Mouse (Mus musculus) c-Kit-positive CD71-positive TER-119-negative erythroid progenitor cells, embryonic 14.5 days (primary cell): ENCODE measurements at regions not wholly inside any gene's neighbourhood (a gene's known extent, or its start where the extent isn't known, plus 50 kb on each side); places are given as distances from the start of the nearest gene placed in this dataset.
"Not testable (repeated sequence)": the region's sequence is repeated elsewhere in the genome, so short reads cannot be mapped to it uniquely, and the experiment has no call there.

Experiments used
- DNase-seq: peaks from one replicate; pipeline ENCODE4 v3.0.0-alpha.2; 2013; ENCODE audit warnings: low read depth

- DNase-seq: no peak
These were observed 114.9 kb upstream of the Lemd2 start for GRCm38 (mm10) chr17:27318969-27319695.

DNA sequence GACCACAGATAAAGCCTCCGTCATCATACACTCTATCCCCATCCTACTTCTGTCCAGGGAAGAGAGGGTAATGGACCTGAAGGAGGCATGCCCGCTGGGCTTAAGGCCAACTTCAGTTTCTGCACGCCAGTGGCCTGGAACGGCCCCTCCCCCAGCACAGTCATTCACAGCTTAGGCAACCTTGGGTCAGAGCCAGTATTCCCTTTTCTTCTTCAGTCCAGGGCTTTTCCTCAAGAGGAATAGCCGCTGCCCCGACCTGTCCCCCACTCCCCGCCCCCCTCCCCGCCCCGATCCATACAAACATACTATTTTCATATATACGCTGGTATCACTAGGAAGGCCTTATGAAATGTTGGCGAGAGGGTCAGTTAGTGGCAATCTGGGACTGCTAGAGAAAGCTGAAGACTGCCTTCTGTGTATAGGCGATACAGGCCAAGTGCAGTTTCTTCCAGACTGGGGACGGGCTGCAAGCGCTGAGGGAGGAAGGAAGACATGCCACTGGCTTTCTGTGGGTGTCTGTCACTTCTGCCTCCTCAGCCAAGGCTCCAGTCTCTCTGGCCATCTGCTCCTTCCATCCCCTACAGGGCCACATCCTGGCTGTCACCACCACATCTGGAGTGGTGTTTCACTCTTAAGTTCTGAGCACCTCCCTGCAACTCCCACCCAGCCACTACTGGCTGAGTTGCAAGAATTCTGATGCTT, 113.5 kb upstream of the Lemd2 start:
- DNase-seq: no peak

GRCm38 (mm10) chr17:27316711-27317575, 112.7 kb upstream of the Lemd2 start:
- DNase-seq: no peak

GRCm38 (mm10) chr17:27315947-27316628, 111.8 kb upstream of the Lemd2 start:
- DNase-seq: no peak

GRCm38 (mm10) chr17:27315428-27315827, 111.2 kb upstream of the Lemd2 start:
- no peak for DNase-seq

- DNase-seq: no peak
These were observed 110.6 kb upstream of the Lemd2 start for GRCm38 (mm10) chr17:27314821-27315392.

DNA sequence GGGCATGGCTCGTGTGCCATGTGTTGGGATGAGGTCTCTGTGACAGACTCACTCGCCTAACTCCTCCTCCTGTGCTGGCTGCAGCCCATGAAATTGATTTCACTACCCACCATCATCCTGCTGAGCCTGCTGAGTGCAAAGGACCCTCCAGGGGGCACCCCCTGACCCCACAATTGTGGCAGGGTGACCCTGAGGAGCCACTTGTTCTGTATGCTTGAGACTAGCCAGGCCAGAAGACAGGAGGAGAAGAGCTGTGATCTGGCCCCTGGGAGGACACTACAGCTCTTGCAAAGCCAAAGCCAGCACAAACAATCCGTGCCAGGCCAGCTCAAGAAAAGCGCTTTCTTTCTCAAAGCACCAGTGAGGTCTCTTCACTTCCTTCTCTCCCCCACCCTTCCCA, 104.7 kb upstream of the Lemd2 start:
- no peak for DNase-seq

DNA sequence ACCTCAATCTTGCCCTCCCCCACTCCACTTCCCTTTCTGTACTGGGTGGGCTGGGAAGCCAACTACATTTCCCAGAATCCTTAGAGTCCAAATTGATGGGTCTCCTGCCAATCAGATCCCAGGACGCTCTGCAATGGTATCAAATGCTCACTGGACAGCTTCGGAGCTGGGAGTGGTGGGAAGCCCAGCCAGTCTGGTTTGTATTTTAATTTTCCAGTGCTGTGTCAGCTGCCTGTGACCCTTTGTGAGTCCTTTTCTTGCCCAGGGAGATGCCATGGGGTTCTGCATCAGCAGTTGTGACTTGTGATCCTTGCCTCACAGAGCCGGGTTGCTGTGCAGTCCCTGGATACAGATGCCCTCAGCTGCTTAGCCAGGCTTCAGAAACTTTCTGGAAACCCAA, 100.6 kb upstream of the Lemd2 start:
- no peak for DNase-seq

DNA sequence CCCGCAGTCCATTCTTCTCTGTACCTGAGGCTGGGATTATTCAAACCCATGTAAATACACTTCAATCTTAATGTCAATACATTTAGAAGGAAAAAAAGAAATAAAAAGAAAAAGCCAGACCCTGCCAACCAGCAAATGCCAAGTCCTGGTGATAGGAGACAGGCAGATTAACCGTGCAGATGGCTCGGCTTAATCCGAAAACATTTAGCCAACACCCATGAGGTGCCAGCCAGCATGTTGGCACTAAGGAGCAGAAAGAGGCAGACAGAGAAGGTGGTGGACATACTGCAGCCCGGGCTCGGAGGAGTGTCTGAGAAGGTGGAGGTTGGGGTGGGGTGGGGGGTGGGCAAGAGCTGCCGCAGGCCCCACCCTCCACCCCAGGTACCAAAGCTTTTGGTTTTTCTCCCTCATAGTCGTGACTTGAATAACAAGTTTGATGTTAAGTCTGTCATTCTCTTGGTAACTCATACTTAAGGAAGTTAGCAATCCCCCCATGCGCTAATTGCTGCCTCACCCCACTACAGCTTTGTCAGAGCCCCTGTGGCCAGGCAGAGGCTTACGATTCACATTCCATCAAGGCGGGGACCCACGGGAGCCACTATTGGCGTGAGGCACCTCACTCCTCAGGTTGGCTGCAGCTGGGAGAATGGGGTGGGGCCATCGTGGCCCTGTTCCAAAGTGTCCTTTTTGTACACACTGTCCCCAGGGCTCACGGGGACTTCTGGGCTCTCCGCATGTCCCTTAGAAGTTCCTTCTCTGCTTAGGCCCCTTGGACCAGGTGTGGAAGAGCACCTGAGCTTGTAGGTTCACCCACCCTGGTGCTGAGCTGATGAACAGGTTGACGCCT, 99.6 kb upstream of the Lemd2 start:
- DNase-seq: no peak

- DNase-seq: no peak
These were observed 98.8 kb upstream of the Lemd2 start for GRCm38 (mm10) chr17:27303061-27303460.

DNA sequence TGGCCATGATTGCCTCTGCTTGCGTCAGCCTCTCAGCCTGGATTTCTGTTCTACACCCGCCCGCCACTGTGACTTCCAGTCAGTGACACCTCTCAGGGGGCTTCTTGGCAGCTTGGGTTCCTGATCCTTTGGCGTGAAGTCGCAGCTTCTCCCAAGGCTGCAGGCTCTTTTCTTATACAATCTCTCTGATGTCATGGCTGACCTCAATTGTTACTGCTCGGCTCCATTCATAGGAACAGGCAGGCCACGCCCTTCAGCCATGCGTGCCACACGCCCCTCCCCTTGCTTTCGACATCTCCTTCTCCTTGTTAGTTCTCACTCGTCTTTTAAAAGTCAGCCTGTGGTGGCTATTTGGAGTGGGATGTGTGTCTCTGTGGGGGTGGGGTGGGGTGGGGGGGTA, 97.1 kb upstream of the Lemd2 start:
- DNase-seq: no peak

GRCm38 (mm10) chr17:27299297-27299696, 95.0 kb upstream of the Lemd2 start:
- DNase-seq: no peak

DNA sequence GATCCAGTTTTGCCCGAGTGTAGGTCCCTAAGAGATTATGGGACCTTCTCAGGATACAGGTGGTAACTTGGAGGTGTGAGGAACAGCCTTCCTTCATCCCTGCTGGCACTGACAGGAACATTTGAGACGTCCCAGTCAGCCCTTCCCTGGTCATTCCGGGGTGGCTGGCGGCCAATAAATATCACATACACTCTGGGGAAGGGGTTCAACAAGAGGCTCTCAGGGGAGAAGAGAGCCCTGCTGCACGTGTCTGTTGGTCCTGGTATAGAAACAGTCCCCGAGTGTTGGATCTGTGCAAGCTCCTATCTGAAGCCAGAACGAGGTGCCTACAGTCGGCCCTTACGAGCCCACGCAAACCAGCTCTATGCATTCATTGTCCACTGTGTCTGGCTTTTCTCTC, 94.1 kb upstream of the Lemd2 start:
- DNase-seq: no peak

DNA sequence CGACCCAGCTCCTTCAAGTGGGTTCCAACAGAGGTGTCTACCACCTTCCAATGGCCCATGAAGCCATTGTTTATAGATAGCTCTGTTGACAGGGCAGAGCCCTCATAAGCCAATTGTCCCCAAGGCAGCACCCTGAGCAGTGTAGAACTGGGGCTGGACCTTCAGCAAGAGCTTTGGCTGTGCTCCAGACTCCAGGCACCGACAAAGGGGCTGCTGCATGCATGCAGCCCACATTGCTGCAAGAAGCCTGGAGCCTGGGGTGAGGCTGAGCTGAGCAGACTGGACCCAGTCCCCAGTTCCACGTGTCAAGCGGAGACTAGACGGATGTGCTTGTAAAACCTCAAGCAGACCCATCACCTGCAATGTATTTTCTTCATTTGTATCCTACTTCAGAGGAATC, 91.9 kb upstream of the Lemd2 start:
- DNase-seq: no peak

- DNase-seq: no peak
These were observed 89.9 kb upstream of the Lemd2 start for GRCm38 (mm10) chr17:27294208-27294604.

- no peak for DNase-seq
These were observed 89.4 kb upstream of the Lemd2 start for GRCm38 (mm10) chr17:27293586-27294207.

GRCm38 (mm10) chr17:27291673-27292072, 87.4 kb upstream of the Lemd2 start:
- no peak for DNase-seq

GRCm38 (mm10) chr17:27291176-27291575, 86.9 kb upstream of the Lemd2 start:
- DNase-seq: no peak

DNA sequence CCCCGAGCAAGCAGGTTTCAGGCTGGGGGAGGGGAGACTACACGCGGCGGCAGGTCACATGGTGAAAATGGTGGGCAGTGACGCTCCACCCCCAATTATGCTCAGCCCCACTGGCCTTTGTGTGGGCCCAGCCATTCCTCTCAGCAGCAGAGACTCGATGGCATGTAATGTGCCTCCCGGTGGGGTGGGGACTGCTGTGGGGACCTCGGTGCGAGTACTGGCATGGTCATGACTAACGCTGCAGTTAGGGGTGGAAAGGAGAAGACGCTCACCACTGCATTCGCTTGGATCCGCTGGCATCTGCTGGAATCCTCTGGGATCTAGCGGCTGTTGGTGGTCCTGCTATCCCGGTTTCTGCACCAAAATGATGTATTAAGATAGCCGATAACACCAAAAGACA, 86.0 kb upstream of the Lemd2 start:
- DNase-seq: no peak

GRCm38 (mm10) chr17:27289804-27290203, 85.5 kb upstream of the Lemd2 start:
- not testable (repeated sequence) for DNase-seq
